Mouse (Mus musculus): ENCODE results near the gene Ddx11. TPM values are rescaled to one million over a fixed set of nuclear protein-coding genes. Genes with fewer than 3 reads are reported as not detected.
"Not testable (repeated sequence)": the region's sequence is repeated elsewhere in the genome, so short reads cannot be mapped to it uniquely, and the experiment has no call there.

Ddx11 gene
- polyA plus RNA-seq, 1 experiment, result 17.4 TPM

GRCm38 (mm10) chr17:66154876-66155275 is 31.6 kb downstream of the Ddx11 start:
- Histone ChIP-seq H3K4me1 (ENCODE audit: control insufficient read depth, insufficient read depth, low read length) (no peaks in the 10 kb centered on the region), H3K36me3 (ENCODE audit: control insufficient read depth, insufficient read depth, low read length) (peaks cover 1% of the 10 kb centered on the region; the same call in 1 of the 2 replicates), H3K27me3 (ENCODE audit: control insufficient read depth, insufficient read depth, low read length) (no peaks in the 10 kb centered on the region), H3K27ac (ENCODE audit: control insufficient read depth, insufficient read depth, low read depth, low read length) (no peak overlapping the region), H3K4me3 (ENCODE audit: control insufficient read depth, low read depth, low read length) (no peak overlapping the region)
- TF ChIP-seq CTCF (IDR thresholded peaks at IDR 0.05; ENCODE audit: control insufficient read depth, insufficient read depth, insufficient replicate concordance, low read depth, low read length), result no peak
- no peak for TF ChIP-seq POLR2A (IDR thresholded peaks at IDR 0.05; ENCODE audit: control insufficient read depth, low read depth, low read length)

DNA sequence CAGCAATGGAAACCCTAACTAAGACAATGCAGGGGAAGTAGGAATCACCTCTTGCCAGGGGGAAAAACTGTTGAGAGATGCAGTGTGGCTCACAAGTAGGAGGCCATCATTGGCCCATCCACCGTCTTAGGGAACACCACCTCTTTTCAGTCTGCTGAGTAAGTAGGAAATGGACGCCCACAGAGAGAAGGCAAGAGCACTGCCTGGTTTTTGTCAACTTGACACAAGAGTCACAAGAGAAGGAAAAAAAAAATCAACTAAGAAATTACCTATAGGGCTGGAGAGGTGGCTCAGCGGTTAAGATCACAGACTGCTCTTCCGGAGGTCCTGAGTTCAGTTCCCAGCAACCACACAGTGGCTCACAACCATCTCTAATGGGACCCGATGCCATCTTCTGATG is 35.0 kb downstream of the Ddx11 start:
- Histone ChIP-seq H3K4me1 (ENCODE audit: control insufficient read depth, insufficient read depth, low read length) (no peaks in the 10 kb centered on the region), H3K27me3 (ENCODE audit: control insufficient read depth, insufficient read depth, low read length) (no peaks in the 10 kb centered on the region), H3K4me3 (ENCODE audit: control insufficient read depth, low read depth, low read length) (no peak overlapping the region), H3K27ac (ENCODE audit: control insufficient read depth, insufficient read depth, low read depth, low read length) (no peak overlapping the region), H3K36me3 (ENCODE audit: control insufficient read depth, insufficient read depth, low read length) (no peaks in the 10 kb centered on the region)
- TF ChIP-seq CTCF (IDR thresholded peaks at IDR 0.05; ENCODE audit: control insufficient read depth, insufficient read depth, insufficient replicate concordance, low read depth, low read length) (no peak), POLR2A (IDR thresholded peaks at IDR 0.05; ENCODE audit: control insufficient read depth, low read depth, low read length) (no peak)

DNA sequence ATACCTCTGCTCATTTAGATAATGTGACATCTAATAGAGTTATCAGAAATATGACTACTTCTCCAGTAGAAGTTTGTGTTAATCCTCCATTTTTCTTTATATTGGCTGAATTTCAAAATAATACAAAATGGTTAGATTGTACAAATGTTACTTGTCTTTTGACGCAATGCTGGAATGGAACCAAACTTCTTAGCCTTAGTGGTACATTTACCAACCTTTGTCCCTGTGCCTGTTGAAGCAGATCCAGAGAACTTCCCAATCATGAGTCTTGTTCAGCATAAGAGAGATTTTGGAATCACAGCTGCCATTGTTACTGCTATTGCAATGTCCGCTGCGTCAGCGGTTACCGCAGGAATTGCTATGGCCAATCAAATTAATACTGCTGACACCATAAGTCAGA is 43.8 kb downstream of the Ddx11 start:
- not testable (repeated sequence) for H3K27me3 ChIP-seq (ENCODE audit: control insufficient read depth, insufficient read depth, low read length); H3K36me3 ChIP-seq (ENCODE audit: control insufficient read depth, insufficient read depth, low read length); H3K27ac ChIP-seq (ENCODE audit: control insufficient read depth, insufficient read depth, low read depth, low read length); H3K4me1 ChIP-seq (ENCODE audit: control insufficient read depth, insufficient read depth, low read length)
- peak overlapping the region; percentile 47 for H3K4me3 ChIP-seq (ENCODE audit: control insufficient read depth, low read depth, low read length)

- not testable (repeated sequence) for H3K27ac ChIP-seq (ENCODE audit: control insufficient read depth, insufficient read depth, low read depth, low read length); H3K4me3 ChIP-seq (ENCODE audit: control insufficient read depth, low read depth, low read length); H3K4me1 ChIP-seq (ENCODE audit: control insufficient read depth, insufficient read depth, low read length); H3K27me3 ChIP-seq (ENCODE audit: control insufficient read depth, insufficient read depth, low read length); H3K36me3 ChIP-seq (ENCODE audit: control insufficient read depth, insufficient read depth, low read length)
These were observed 47.7 kb downstream of the Ddx11 start for GRCm38 (mm10) chr17:66170971-66171370.

GRCm38 (mm10) chr17:66190577-66190976 is 67.3 kb downstream of the Ddx11 start:
- H3K4me1 ChIP-seq (ENCODE audit: control insufficient read depth, insufficient read depth, low read length), result 0 out of 2 replicates have a peak, but pooled peaks cover 3% of the 10 kb centered on the region
- no peaks in the 10 kb centered on the region; the same call in 1 of the 2 replicates for H3K36me3 ChIP-seq (ENCODE audit: control insufficient read depth, insufficient read depth, low read length)
- no peak overlapping the region for H3K4me3 ChIP-seq (ENCODE audit: control insufficient read depth, low read depth, low read length)
- no peak for TF ChIP-seq CTCF (IDR thresholded peaks at IDR 0.05; ENCODE audit: control insufficient read depth, insufficient read depth, insufficient replicate concordance, low read depth, low read length)
- no peak for TF ChIP-seq POLR2A (IDR thresholded peaks at IDR 0.05; ENCODE audit: control insufficient read depth, low read depth, low read length)
- no peak overlapping the region for H3K27ac ChIP-seq (ENCODE audit: control insufficient read depth, insufficient read depth, low read depth, low read length)
- no peaks in the 10 kb centered on the region for H3K27me3 ChIP-seq (ENCODE audit: control insufficient read depth, insufficient read depth, low read length)

DNA sequence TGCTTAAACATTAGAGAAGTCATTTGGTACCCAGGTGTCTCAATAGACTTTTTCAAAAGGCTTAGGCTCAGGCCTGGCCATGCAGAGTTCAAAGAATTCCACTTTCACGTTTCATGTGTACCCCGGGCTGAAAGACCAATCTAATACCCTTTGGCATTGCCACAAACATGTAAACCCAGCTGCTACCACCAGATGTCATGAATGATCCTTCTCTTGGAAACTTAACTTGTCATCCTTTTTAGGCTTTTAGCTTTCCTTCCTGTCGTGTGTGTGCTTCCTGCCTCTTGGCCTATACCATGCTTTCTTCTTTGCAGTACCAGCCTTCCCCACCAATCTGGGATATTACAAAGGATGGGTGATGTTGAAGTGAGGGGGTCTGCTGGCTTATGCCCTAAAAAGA is 73.7 kb downstream of the Ddx11 start:
- Histone ChIP-seq H3K27ac (ENCODE audit: control insufficient read depth, insufficient read depth, low read depth, low read length) (peak overlapping the region; percentile 19; the same call in 1 of the 2 replicates), H3K4me3 (ENCODE audit: control insufficient read depth, low read depth, low read length) (no peak overlapping the region), H3K27me3 (ENCODE audit: control insufficient read depth, insufficient read depth, low read length) (no peaks in the 10 kb centered on the region), H3K36me3 (ENCODE audit: control insufficient read depth, insufficient read depth, low read length) (no peaks in the 10 kb centered on the region), H3K4me1 (ENCODE audit: control insufficient read depth, insufficient read depth, low read length) (0 out of 2 replicates have a peak, but pooled peaks cover 3% of the 10 kb centered on the region)
- TF ChIP-seq POLR2A (IDR thresholded peaks at IDR 0.05; ENCODE audit: control insufficient read depth, low read depth, low read length), result no peak
- TF ChIP-seq CTCF (IDR thresholded peaks at IDR 0.05; ENCODE audit: control insufficient read depth, insufficient read depth, insufficient replicate concordance, low read depth, low read length), result no peak

Other genes starting within 250 kb of the Ddx11 start
- gene Ralbp1, start 237.7 kb upstream of the Ddx11 start, polyA plus RNA-seq (2012; rRNA removed), result 12.8 and 13.2 TPM in 2 replicates
- 6.8 and 7.6 TPM in 2 replicates for gene Twsg1, start 172.3 kb upstream of the Ddx11 start, polyA plus RNA-seq (2012; rRNA removed)
- 5.9 and 11.0 TPM in 2 replicates for gene Ankrd12, start 46.4 kb upstream of the Ddx11 start, polyA plus RNA-seq (2012; rRNA removed)
- gene Ndufv2, start 22.0 kb upstream of the Ddx11 start, polyA plus RNA-seq (2012; rRNA removed), result 144 and 152 TPM in 2 replicates
- 22.8 and 26.5 TPM in 2 replicates for gene Washc1, start 12.0 kb upstream of the Ddx11 start, polyA plus RNA-seq (2012; rRNA removed)